Mouse (Mus musculus) CD4-positive naive resting alpha-beta T cell, adult 76 days (primary cell): Measurements from ENCODE around the gene Kti12. TPM values are rescaled to one million over a fixed set of nuclear protein-coding genes. Genes with fewer than 3 reads are reported as not detected.

Source experiments
- total RNA-seq: library from RNA; stranded (reverse); gene quantifications from one replicate; pipeline ENCODE4 v1.2.4, GENCODE M21; 2023

Gene Kti12
- 35.2 TPM for total RNA-seq

DNA sequence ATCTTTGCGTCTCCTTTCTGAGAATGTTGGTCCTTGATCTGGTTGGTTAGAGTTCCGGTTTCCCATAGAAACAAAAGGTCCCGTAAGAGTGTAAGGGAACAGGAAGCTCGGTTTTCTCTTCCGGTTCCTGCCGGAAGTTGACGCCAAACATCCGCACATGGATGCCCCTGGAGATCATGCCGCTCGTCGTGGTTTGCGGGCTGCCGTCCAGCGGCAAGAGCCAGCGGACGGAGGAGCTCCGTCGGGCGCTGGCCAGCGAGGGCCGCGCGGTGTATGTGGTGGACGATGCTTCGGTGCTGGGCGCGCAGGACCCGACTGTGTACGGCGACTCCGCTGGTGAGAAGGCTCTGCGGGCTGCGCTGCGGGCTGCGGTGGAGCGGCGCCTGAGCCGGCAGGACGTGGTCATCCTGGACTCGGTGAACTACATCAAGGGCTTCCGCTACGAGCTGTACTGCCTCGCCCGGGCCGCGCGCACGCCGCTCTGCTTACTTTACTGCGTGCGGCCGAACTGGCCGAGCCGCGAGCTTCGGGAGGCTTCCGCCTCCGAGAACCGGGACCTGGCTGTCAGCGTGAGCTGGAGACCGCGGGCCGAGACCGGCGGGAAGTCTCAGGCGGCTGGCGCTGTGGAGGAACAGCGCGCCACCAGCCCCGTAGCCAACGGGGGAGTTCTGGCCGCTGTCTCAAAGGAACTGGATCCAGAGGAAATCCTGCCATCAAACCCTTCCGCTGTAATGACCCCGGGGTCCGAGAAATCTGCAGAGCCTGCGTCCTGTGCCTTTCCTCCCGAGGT is at the start of gene Kti12:
TSS of gene Kti12 (plus strand) at position 71 of the 790 bp plus-strand sequence.

DNA sequence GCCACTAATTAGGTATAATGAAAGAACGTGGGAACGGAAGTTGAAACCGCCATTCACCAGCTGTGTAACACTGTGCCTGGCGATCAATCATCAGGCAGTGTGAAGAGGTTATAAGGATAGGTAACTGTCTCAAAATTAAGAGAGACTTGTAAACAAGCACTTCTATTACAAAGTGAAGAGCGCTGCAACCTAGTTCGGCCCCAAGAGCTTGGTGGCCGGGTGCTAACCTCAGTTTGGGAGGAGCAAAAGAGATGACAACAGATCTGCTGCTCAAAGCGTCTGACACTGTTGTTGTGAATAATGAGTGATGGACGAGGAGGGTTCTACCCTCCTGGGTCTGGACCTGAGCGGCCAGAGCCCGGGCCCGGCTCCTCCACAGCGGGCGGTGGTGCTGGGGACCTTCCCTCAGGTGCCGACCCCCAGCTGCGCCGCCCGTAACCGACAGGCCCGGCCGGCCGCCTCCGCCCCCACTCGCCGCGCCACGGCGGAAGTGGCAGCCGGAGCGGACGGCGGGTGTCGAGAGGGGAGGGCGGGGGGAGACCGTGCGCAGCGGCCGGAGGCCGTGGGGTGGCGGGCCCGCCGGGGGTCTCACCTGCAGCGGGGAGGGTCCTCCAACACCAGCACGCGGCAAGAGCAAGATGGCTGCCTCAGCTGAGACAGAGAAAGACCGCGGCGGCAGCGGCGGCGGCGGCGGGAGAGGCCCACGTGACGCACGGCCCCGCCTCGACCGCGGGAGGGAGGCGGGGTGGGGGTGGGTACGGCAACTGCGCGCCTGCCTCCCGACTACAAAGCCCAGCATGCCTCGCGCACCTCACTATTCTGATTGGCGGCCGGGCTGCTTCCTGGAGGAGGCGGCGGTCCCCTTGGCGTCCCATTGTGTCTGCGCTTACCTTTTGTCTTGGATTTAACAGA is 14.4 kb upstream of the Kti12 start, which contains the start of gene Btf3l4:
TSS of gene Btf3l4 (minus strand) at position 699 of the 912 bp plus-strand sequence.

DNA sequence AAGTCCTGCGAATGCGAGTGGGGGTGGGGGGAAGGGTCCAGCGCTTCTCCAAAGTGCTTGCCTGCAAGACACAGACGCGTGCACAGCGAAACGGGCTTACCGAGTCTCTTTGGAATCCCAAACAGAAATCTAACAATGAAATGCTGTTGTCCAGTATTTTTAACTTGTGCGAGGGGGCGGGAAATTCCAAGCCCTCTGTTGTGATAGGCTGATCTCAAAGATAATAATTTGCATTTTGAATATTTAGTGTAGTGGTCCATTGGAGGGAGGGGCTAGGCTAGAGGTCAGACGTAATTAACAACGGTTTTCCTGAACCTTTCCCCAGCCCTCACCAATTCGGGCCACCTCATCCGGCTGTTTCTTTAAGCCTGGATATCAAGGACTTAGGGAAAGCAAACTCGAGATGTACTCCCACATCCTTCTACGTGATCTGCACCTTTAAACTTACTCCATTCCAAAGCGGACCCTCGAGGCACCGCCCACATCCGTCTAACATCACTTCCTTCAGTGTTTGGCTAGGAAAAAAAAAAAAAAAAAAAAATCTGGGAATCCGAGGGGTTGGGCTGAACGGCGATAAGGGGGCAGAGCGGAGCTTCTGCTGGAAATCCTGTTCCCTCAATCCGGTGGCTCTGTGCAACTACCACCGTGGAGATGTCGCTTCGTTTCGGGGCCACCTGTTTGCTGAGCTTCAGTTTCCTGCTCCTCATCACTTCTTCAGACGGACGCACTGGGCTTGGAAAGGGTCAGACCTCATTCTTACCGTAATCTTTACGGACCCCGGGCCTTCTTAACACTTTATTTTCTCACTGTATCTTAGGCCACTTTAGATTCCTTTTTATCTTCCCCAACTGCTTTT is 13.2 kb upstream of the Kti12 start, which contains the start of gene Txndc12:
TSS of gene Txndc12 (plus strand) at position 487 of the 856 bp plus-strand sequence.

DNA sequence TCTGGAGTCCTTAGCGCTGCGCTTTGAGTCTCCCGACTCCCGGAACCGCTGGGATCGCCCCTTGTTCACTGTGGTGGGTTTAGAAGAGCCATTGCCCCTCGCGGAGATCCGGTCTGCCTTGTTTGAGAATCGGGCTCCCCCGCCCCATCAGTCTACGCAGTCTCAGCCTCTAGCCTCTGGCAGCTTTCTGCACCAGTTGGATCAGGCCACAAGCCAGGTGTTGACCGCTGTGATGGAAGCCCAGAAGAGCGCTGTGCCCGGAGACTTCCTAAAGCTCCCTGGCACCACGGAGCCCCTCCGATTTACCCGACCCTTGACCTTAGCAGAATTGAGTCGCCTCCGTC is 892 bp downstream of the Kti12 start, which contains the start of gene A730015C16Rik:
TSS of gene A730015C16Rik (minus strand) at position 115 of the 344 bp plus-strand sequence.

DNA sequence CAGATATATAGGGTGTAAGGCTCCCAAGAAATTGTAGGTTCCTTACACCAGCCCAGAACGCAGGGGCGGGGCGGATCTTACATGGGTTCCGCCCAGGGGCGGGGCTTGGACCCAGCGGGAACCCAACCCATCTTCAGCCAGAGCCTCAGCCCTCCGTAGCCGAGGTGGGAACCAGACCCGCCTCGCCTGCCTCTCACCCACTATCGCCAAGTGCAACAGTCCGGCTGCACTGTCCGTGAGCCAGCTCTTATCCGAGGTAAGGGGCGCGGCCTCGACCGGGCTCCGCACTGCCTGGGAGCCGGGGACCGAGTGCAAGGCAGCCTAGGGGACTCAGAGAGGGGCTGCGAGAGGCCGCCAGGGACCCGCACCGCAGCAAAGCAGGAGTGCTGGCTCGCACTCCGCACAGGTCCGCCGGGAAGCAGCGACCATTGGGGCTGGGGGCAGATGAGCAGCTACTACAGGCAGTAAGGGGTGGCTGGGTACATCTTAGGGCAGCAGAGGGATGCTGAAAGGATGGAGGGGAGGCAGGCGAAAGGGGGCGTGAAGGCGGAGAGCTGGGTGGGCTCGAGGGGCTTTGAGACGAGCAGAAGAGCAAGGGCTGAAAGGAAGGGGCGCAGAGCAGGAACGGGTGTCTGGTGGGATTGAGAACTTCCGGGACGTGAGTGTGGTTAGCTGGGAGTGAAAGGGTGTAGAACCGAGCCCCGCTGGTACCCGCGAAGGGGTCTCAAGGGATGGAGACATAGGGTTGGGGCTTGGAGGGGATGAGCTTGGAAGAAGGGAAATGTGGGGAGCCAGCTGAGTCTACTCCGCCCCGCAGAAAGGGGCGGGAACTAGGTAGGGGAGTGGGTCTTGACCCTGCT is 31.6 kb downstream of the Kti12 start, which contains the start of gene Rab3b:
TSS of gene Rab3b (plus strand) at position 101 of the 860 bp plus-strand sequence.

Other genes with a start within 250 kb of the Kti12 start
- gene Cc2d1b, start 227.8 kb upstream of the Kti12 start, total RNA-seq = 111 TPM
- not detected for gene 3110021N24Rik, start 128.1 kb upstream of the Kti12 start, total RNA-seq
- 0.23 TPM for gene Zfyve9, start 67.0 kb upstream of the Kti12 start, total RNA-seq
- gene Btf3l4, start 14.2 kb upstream of the Kti12 start, total RNA-seq = 59.0 TPM
- gene Txndc12, start 13.2 kb upstream of the Kti12 start, total RNA-seq = 18.5 TPM
- not detected for gene A730015C16Rik, start 834 bp downstream of the Kti12 start, total RNA-seq
- gene Rab3b, start 31.3 kb downstream of the Kti12 start, total RNA-seq = not detected
- gene Nrd1, start 152.9 kb downstream of the Kti12 start, total RNA-seq = 193 TPM